Mouse (Mus musculus) ES-E14 (cell line): ENCODE measurements around the gene Arid1a. TPM values are rescaled to one million over a fixed set of nuclear protein-coding genes. Genes with fewer than 3 reads are reported as not detected.

Experiments used
- DNase-seq: peaks from one replicate; pipeline ENCODE4 v3.0.0-alpha.2; 2013; ENCODE audit warnings: low read depth, low spot score
- H3K27ac ChIP-seq: 2 replicates; pipeline ENCODE4 v1.5.1; 2012; ENCODE audit warnings: low read depth, mild to moderate bottlenecking, low read length, moderate library complexity, mixed read lengths; ENCODE audit not compliant: poor library complexity, insufficient read depth, severe bottlenecking
- H3K36me3 ChIP-seq: 2 replicates; pipeline ENCODE4 v1.6.1; 2012; ENCODE audit warnings: mild to moderate bottlenecking, low read length, moderate library complexity, mixed read lengths; ENCODE audit not compliant: control insufficient read depth, poor library complexity, insufficient read depth, severe bottlenecking
- H3K4me1 ChIP-seq, 2 experiments: fragments of 150-350 bp in 1 of 2; sonication (generic) in 1 of 2; 2 replicates each; pipeline ENCODE4 v1.6.1; 2012; ENCODE audit warnings: low read length in 2 of 2, mild to moderate bottlenecking in 1 of 2, mixed read lengths in 1 of 2; ENCODE audit not compliant: control insufficient read depth in 2 of 2, insufficient read depth in 2 of 2, poor library complexity in 1 of 2
- H3K4me3 ChIP-seq, 2 experiments: fragments of 150-350 bp in 1 of 2; sonication (generic) in 1 of 2; 2 replicates each; pipeline ENCODE4 v1.5.1; 2012; ENCODE audit warnings: low read length in 2 of 2, low read depth in 1 of 2, mild to moderate bottlenecking in 1 of 2, mixed read lengths in 1 of 2; ENCODE audit not compliant: insufficient read depth in 1 of 2, poor library complexity in 1 of 2, severe bottlenecking in 1 of 2
- H3K9ac ChIP-seq: 2 replicates; pipeline ENCODE4 v1.6.1; 2012; ENCODE audit warnings: low read depth, mild to moderate bottlenecking, low read length, mixed read lengths; ENCODE audit not compliant: poor library complexity, insufficient read depth, severe bottlenecking
- H3K9me3 ChIP-seq: fragments of 150-350 bp; sonication (generic); 2 replicates; pipeline ENCODE4 v1.6.1; 2012; ENCODE audit warnings: low read depth, mild to moderate bottlenecking, low read length; ENCODE audit not compliant: control insufficient read depth, insufficient read depth
- CHD2 ChIP-seq: IDR thresholded peaks from 2 replicates; pipeline ENCODE4 v1.6.1; 2014; ENCODE audit warnings: mild to moderate bottlenecking, low read depth, low read length, inconsistent platforms
- HCFC1 ChIP-seq: IDR thresholded peaks from 2 replicates; pipeline ENCODE4 v1.6.1; 2012; ENCODE audit warnings: low read length, inconsistent platforms, borderline replicate concordance; ENCODE audit not compliant: insufficient read depth
- MAFK ChIP-seq: IDR thresholded peaks from 2 replicates; pipeline ENCODE4 v1.6.1; 2014; ENCODE audit warnings: mild to moderate bottlenecking, low read depth, low read length, inconsistent platforms; ENCODE audit not compliant: insufficient read depth
- ZC3H11A ChIP-seq: IDR thresholded peaks from 2 replicates; pipeline ENCODE4 v1.6.1; 2012; ENCODE audit warnings: low read depth, mild to moderate bottlenecking, inconsistent platforms, low read length, borderline replicate concordance
- ZNF384 ChIP-seq: IDR thresholded peaks from 2 replicates; pipeline ENCODE4 v1.6.1; 2012; ENCODE audit warnings: low read depth, low read length, inconsistent platforms
- in situ Hi-C, 2 experiments: fragments of 600-800 bp; cut with MboI; formaldehyde crosslinking; loops; one replicate each; pipeline ENCODE4 v1.15.1; 2025; ENCODE audit warnings: low sequenced_read_pairs in 2 of 2, inconsistent platforms in 1 of 2; ENCODE audit not compliant: unreplicated experiment in 2 of 2
- total RNA-seq: library from RNA; depleted of rRNA; stranded (reverse); fragments of 300-350 nt; gene quantifications from 2 replicates; pipeline ENCODE4 v1.2.3, GENCODE M21; 2012

Gene Arid1a
- total RNA-seq, 1 experiment = 62.6 TPM

DNA sequence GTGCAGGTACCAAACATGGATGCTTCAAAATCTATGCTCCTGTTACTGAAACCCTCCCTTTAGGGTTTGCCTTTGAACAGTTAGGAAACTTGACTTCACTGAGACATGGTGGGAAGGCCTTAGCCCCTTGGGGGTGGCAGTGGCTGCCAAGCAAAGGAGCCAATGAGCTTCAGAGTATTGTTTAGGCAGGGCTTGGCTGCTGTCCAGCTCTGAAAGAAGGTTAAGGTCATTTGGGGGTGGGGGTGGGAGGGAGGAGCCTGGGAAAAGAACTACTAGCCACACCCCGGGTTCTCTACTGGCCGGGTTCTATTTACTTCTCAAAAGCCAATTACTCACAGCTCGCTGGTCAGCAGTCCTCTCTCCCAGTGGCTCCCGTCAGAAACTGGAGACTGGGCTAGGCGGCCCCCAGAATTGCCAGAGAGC is 81.0 kb downstream of the Arid1a start:
- Histone ChIP-seq H3K4me3 (no peak overlapping the region), H3K4me1 (peaks cover 9 to 18% of the 10 kb centered on the region in 2 experiments; a peak in 3 of 4 replicates), H3K9me3 (no peaks in the 10 kb centered on the region), H3K9ac (no peak overlapping the region), H3K27ac (peak overlapping the region; percentile 41; the same call in 1 of the 2 replicates), H3K36me3 (peaks cover 12% of the 10 kb centered on the region)
- in situ Hi-C loops = loop anchor here in 1 of 2 experiments (10.0 kb wide), 1 partner anchor 149 kb away; no protein-coding TSS in a partner anchor
- peak; percentile 85 for DNase-seq
- TF ChIP-seq ZC3H11A = no peak
- no peak for TF ChIP-seq ZNF384
- TF ChIP-seq HCFC1 = no peak
- TF ChIP-seq MAFK = no peak
- TF ChIP-seq CHD2 = no peak

DNA sequence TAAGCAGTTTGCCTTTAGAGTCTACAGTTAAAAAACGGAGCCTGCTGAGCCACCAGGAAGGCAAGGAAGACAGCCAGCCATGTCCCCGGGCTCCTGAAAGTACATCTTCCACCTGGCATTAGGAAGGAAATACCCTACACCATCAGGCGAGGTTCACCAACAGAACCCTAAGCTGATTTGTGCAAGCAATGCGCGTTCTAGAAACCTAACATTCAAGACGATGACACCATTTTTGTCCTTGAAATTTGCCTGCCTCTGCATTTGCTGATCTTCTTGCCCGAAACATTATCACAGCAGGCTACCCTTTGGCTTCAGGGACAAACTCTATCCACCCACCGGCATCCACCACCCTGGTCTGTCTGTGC is 82.3 kb downstream of the Arid1a start:
- peak overlapping the region; percentile 23; the same call in 1 of the 2 replicates for H3K9ac ChIP-seq
- no peak overlapping the region for H3K27ac ChIP-seq
- TF ChIP-seq HCFC1 (no peak), ZNF384 (no peak), ZC3H11A (no peak), CHD2 (no peak)
- peaks cover 9 to 15% of the 10 kb centered on the region in 2 experiments; a peak in 3 of 4 replicates for H3K4me1 ChIP-seq
- in situ Hi-C loops = loop anchor here in 1 of 2 experiments (10.0 kb wide), 1 partner anchor 150 kb away; no protein-coding TSS in a partner anchor
- no peak overlapping the region for H3K4me3 ChIP-seq
- H3K36me3 ChIP-seq = peaks cover 6% of the 10 kb centered on the region; the same call in 1 of the 2 replicates
- no peak for DNase-seq
- no peaks in the 10 kb centered on the region for H3K9me3 ChIP-seq

DNA sequence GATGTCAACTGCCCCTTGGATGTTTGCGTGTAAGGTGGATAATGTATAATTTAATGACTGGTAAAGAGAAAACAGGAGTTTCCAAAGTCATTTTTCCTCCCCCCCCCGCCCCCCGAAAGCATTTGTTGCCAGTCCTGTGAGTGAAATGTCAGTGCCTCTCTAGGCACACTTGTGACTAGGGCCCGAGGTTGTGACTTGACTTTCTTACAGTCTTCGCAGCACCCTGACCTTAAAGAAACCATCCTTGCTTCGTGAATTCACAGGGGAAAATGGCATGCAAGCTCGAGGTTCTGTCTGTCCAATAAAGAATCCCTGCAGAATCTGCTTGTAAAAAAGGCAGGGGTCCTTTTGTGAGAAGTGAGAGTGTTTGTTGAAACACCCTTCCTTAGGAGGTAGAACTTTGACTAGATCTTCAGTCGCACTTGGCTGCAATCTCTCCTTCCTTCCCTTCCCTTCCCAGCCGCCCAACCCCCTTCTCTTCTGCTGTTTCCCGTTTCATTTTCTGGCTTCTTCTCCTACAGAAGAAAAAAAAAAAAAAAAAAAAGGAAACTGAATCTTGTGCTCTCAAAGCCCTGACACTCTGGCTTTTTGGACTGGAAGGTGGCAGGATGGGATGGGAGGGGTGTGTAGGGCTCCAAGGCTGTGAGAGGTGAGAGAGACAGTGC is 82.8 kb downstream of the Arid1a start:
- in situ Hi-C loops = loop anchor here in 1 of 2 experiments (10.0 kb wide), 1 partner anchor 151 kb away; no protein-coding TSS in a partner anchor
- H3K9me3 ChIP-seq = no peaks in the 10 kb centered on the region
- H3K9ac ChIP-seq = peak overlapping the region; percentile 23; the same call in 1 of the 2 replicates
- H3K27ac ChIP-seq = no peak overlapping the region
- H3K4me3 ChIP-seq = peak overlapping the region; percentile 93; a peak in 2 of 4 replicates
- peaks cover 9 to 15% of the 10 kb centered on the region in 2 experiments; a peak in 3 of 4 replicates for H3K4me1 ChIP-seq
- peaks cover 5% of the 10 kb centered on the region; the same call in 1 of the 2 replicates for H3K36me3 ChIP-seq
- no peak for TF ChIP-seq MAFK
- no peak for TF ChIP-seq ZNF384
- no peak for TF ChIP-seq ZC3H11A
- no peak for TF ChIP-seq CHD2
- no peak for TF ChIP-seq HCFC1
- DNase-seq = no peak

DNA sequence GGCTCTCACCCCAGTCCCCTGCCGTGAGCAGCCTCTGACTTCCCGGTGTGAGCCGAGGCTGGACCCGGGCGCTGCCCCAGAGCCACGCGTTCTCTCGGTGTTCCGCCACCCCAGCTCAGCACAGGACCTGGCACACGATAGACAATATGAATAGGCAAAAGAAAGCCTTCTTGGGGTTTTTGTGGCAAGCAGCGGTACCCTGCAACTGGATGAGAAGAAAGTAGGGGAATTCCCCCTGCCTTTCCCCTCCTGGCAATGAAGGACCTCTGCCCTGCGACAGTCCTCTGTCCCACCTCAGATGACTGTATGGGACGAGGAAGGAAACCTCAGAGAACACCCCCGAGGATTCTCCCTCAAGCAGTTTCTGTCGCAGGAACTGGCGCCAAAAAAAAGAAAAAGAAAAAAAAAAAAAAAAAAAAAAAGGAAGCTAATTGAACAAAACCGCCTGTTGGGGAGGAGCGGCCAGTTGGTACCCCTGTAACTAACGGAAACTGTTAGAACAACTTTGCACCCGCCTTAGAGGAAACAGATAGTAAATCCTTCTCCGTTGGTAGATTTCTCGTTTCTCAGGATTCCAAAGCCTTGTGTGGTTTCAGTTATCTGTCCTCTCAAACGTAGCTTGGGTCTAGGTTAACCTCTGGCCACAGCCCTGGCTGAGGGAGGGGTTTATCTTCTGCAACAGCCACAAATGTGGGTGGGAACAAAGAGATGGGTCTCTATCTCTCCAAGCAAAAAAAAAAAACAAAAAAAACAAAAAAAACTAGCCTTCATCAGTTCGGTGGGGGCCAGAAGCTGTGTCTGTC is 83.5 kb downstream of the Arid1a start:
- in situ Hi-C loops = loop anchor here in 1 of 2 experiments (10.0 kb wide), 1 partner anchor 152 kb away; no protein-coding TSS in a partner anchor
- H3K4me1 ChIP-seq = peaks cover 9 to 15% of the 10 kb centered on the region in 2 experiments; a peak in 3 of 4 replicates
- peak overlapping the region; percentile 93 for H3K4me3 ChIP-seq
- H3K9me3 ChIP-seq = no peaks in the 10 kb centered on the region
- H3K9ac ChIP-seq = peak overlapping the region; percentile 98
- DNase-seq = no peak
- no peak for TF ChIP-seq MAFK
- TF ChIP-seq CHD2 = no peak
- TF ChIP-seq ZNF384 = peak; percentile 78
- no peak for TF ChIP-seq ZC3H11A
- TF ChIP-seq HCFC1 = no peak
- H3K36me3 ChIP-seq = peaks cover 5% of the 10 kb centered on the region
- H3K27ac ChIP-seq = peak overlapping the region; percentile 97
